Mouse (Mus musculus) right cerebral cortex, postnatal 14 days (tissue): ENCODE data around the gene Vmn1r77.
"Not testable (repeated sequence)": the region's sequence is repeated elsewhere in the genome, so short reads cannot be mapped to it uniquely, and the experiment has no call there.

Source experiments
- DNase-seq: peaks from one replicate; pipeline ENCODE4 v3.0.0; 2022

Vmn1r77 gene

DNA sequence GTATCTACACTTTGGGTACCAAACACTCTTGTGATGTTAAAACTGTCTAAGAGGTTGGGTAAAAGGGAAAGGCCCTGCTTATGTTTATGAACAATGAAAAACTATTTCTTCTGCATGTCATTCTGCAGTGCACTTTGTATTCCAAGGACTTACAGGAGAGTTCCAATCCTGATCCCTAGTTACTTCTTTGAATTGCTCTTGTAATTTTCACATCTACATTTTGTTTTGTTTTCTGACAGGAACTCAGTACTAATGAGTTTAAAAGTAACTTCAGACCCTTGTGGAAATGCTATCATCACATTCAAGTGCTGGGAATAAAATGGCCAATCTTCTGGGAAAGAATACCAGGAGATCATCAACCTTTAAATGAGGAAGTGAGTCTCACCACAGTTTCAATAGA is at the start of gene Vmn1r77:
Gene Vmn1r77, plus strand, starts transcription at position 301 of the 400 bp plus-strand sequence.
- DNase-seq: not testable (repeated sequence)

DNA sequence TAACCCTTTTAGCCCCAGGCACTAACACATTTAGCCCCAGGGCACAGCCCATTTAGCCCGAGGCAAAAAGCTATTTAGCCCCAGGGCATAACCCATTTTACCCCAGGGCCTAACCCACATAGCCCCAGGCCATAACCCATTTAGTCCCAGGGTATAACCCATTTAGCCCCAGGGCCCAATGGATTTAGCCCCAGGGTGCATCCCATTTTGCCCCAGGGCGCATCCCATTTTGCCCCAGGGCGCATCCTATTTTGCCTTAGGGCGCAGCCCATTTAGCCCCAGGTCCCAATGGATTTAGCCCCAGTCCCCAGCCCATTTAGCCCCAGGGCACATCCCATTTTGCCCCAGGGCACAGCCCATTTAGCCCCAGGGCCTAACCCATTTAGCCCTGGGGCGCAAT is 25.1 kb upstream of the Vmn1r77 start:
- not testable (repeated sequence) for DNase-seq

- DNase-seq: not testable (repeated sequence)
These were observed 24.2 kb upstream of the Vmn1r77 start for GRCm38 (mm10) chr7:12012392-12012791.

- DNase-seq: no peak
These were observed 23.4 kb upstream of the Vmn1r77 start for GRCm38 (mm10) chr7:12013106-12013505.

GRCm38 (mm10) chr7:12017829-12018228 is 18.7 kb upstream of the Vmn1r77 start:
- DNase-seq: not testable (repeated sequence)

- DNase-seq: no peak
These were observed 4.1 kb downstream of the Vmn1r77 start for GRCm38 (mm10) chr7:12040664-12041063.
